Mouse (Mus musculus): ENCODE data around the gene Sox15.

Gene Sox15

DNA sequence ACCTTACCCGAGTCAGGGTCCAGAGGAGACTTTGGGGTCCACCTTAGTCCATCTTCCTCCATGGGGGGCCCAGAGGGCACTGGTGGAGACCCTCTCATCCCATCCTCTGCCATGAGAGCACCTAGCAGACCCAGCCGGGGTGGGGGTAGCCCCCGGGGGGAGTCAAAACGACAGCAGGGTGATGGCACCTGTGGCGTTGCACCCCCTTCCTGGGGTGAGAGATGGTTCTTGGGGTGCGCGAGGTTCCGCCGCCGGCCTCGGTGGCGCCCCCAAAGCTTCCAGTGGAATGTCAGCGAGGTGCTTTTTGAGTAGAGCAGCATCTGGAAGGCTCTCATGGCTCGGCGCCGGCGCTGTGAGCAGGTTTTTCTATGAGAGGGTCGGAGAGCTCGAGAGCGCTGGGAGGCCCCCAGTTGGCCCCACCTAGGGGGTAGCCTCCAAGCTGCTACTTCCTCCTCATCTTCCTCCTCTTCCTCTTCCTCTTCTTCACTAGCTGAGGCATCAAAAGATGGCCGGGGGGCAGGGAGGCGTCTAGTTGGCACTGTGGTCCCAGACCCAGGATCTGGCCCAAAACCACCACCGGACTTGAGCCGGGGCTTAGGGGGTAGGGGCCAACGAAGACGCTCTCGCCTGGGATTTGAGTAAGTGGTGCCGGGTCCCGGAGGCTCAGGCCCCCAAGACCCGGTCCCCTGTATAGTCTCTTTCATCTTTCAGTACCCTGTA is 25.2 kb downstream of the Sox15 start:
- DNase-seq (ENCODE audit: low spot score in 2 of 2): no peak

GRCm38 (mm10) chr11:69681314-69682208 is 26.4 kb downstream of the Sox15 start, which contains the start of gene Senp3:
Gene Senp3, minus strand, starts transcription at chr11:69682084.
- DNase-seq (ENCODE audit: low spot score in 2 of 2): peak; percentile 87 to 95

- no peak for DNase-seq (ENCODE audit: low spot score in 2 of 2)
Observed at GRCm38 (mm10) chr11:69682209-69682839, 27.2 kb downstream of the Sox15 start.

DNA sequence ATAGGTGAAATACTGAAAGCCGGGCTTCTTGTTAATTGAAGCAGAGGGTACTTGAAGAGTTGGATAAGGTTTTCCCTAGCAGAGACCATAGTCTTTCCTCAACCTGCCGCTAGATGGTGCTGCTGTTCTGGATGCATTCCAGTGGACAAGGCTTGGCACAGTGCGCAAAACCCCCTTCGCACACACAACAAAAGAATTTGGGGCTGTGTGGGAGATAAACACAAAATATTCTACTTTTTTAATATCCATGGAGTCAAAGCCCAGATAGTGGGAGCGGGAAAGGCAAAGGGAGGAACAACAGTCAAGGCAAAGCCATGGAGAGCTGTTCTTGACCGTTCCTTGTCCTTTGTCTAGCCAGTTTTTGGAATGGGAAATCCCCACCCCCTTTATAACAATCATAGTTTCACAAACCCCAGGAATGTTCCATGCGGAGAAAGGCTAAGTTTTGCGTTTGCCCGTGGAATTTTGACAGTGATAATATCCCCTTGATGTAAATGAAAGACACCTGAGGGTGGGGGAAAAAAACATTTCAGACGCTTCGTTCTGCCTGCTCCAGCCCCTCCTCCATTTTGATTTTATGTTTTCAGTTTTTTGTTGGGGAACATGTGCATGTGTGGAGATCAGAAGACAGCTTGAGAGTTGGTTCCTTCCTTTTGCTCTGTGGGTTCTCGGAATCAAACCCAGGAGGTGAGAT is 27.9 kb downstream of the Sox15 start:
- peak; percentile 79 to 85 for DNase-seq (ENCODE audit: low spot score in 2 of 2)

GRCm38 (mm10) chr11:69683576-69683975 is 28.5 kb downstream of the Sox15 start:
- no peak for DNase-seq (ENCODE audit: low spot score in 2 of 2)

DNA sequence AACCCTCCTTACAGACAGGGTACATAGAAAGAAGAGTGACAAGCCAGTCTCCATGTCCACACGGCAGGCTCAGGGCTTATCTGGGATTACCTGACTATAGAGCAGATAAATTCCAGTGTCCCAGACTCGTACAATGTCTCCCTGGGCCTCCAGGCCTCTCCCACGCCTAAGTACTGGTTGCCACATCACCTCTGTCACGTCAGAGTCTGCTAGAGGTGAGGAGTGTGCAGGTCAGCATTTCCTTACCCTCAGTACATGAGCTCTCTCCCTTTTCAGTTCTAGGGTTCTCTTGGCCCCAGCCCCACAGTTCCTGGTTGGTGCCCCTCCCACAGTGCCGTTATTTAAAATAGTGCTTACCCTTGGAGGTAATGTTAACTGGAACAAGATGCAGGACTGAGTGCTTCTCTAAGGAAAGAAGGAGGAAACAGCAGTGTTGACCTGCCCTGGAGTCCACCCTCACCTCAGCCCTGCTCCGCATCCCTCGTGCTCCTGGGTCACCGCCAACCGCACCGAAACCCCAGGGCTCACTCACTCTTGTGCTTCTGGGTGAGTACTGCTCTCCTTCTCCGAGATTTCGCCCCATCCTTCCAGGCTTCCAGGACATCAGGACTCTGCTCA is 29.1 kb downstream of the Sox15 start:
- DNase-seq (ENCODE audit: low spot score in 2 of 2): no peak

GRCm38 (mm10) chr11:69684936-69685335 is 29.8 kb downstream of the Sox15 start:
- DNase-seq (ENCODE audit: low spot score in 2 of 2): no peak

DNA sequence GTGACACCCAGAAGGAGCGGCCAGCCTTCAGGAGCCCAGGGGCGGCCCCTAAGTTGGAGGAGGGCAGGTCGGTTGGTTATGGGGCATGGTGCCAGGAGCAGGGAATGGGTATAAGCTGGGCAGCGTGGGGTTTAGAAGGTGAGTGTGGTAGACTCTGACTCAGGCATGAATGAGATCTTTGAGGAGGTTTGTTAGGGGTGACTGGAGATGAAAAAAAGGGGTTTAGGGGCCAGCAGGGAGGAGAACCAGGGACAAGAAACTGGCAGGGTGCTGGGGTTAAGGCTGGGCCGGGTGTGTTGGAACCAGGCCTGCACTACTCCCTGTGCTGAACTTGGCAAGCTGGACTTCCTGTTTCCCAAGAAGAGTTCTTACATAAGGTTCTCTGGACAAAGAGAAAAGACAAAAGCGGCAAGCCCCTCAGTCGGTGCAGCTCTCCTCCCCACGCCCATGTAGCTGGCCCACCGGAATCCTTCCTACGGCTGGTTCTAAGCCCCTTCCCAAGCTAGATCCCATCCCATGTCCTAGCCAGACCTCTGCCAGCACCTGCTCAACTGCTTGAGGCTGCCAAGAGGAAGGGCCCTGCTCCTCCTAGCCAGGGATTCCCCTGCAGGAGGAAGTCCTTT is 30.5 kb downstream of the Sox15 start, which contains the start of gene Tnfsf13:
TSS of gene Tnfsf13 (minus strand) at position 259 of the 623 bp plus-strand sequence.
- no peak for DNase-seq (ENCODE audit: low spot score in 2 of 2)

GRCm38 (mm10) chr11:69686377-69686776 is 31.3 kb downstream of the Sox15 start:
- DNase-seq (ENCODE audit: low spot score in 2 of 2): no peak

DNA sequence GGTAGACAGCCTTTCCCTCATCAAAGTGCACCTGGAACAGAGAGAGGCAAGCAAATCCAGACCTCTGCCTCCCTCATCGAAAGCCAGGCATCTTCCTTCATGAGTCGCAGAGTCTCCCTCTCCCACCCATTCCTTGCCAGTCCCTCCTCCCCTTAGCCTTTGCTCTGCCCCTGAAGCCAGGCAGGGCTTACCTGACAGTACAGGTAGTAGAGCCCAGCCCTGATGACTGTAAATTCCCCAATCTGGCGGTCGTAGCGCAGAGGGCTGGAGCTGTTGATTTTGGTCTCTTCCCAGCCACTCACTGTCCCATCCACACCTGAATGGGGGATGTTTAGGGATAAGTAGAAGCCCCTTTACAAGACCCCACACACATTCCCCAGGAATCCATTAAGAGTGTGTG is 31.9 kb downstream of the Sox15 start:
- DNase-seq (ENCODE audit: low spot score in 2 of 2): no peak

- no peak for DNase-seq (ENCODE audit: low spot score in 2 of 2)
Observed at GRCm38 (mm10) chr11:69689891-69690290, 34.8 kb downstream of the Sox15 start.

- DNase-seq (ENCODE audit: low spot score in 2 of 2): no peak
Observed at GRCm38 (mm10) chr11:69692196-69692811, 37.2 kb downstream of the Sox15 start.

DNA sequence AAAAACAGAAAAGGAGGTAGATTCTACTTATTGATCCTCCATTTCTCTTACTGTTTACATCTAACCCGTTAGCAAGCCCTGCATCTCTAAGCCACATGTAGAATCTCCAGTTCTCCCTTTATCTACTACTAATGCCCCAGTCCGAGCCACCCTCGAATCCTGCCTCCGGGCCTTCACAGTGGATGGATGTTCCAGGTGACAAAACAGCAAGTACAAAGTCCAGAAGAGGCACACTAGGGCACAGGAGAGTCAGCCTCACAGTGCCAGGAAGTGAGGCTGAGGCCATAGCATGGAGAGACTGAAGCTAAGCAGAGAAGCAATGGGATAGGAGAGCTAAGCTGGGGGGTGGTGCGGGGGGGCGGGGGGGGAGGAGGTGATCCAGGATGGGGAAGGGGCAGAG is 37.7 kb downstream of the Sox15 start:
- DNase-seq (ENCODE audit: low spot score in 2 of 2): no peak

GRCm38 (mm10) chr11:69693421-69693965 is 38.4 kb downstream of the Sox15 start:
- no peak for DNase-seq (ENCODE audit: low spot score in 2 of 2)

- no peak for DNase-seq (ENCODE audit: low spot score in 2 of 2)
Observed at GRCm38 (mm10) chr11:69695046-69695360, 39.9 kb downstream of the Sox15 start.

GRCm38 (mm10) chr11:69695361-69696181 is 40.5 kb downstream of the Sox15 start, which contains the start of the genes Tnfsf12 and Tnfsfm13:
Gene Tnfsf12, minus strand, starts transcription at chr11:69695849.
Gene Tnfsfm13, minus strand, starts transcription at chr11:69696098.
- peak; percentile 21 to 32 for DNase-seq (ENCODE audit: low spot score in 2 of 2)

GRCm38 (mm10) chr11:69697396-69697795 is 42.3 kb downstream of the Sox15 start:
- no peak for DNase-seq (ENCODE audit: low spot score in 2 of 2)

GRCm38 (mm10) chr11:69698574-69698973 is 43.5 kb downstream of the Sox15 start:
- no peak for DNase-seq (ENCODE audit: low spot score in 2 of 2)

GRCm38 (mm10) chr11:69699595-69699994 is 44.5 kb downstream of the Sox15 start:
- DNase-seq (ENCODE audit: low spot score in 2 of 2): no peak

Measured in frontal cortex, postnatal 25 days (tissue).